ENCODE assay signal across 11 mouse cellular contexts in genomic region chr8:77487590-77488214, GRCm38 (mm10). TPM values are rescaled to one million over a fixed set of nuclear protein-coding genes. Genes with fewer than 3 reads are reported as not detected.
DNase-seq lines count a peak whose midpoint lies in the region; ATAC-seq and TF ChIP-seq lines count a peak whose summit lies in the region.
"Had no signal": no experiment of that assay in that cellular context is flagged by ENCODE, and none has a peak within 500 bp of the region (broad histone marks: within the 10 kb centered on the region; RNA-seq: fewer than 3 reads in every experiment).

No protein-coding gene starts in this region.

- no peak for ATAC-seq in kidney, postnatal 0 days (replicated peaks; ENCODE audit: low FRiP score, low read depth)
- ATAC-seq in liver, embryonic 16.5 days (ENCODE audit: low read depth) = no peak
- ATAC-seq: forebrain, embryonic 14.5 days had no signal

- H3K27me3 ChIP-seq in kidney, postnatal 0 days (ENCODE audit: insufficient read depth, low read length) = no peaks in the 10 kb centered on the region
- H3K27me3 ChIP-seq in heart, embryonic 10.5 days (ENCODE audit: insufficient read depth, poor library complexity, severe bottlenecking) = no peaks in the 10 kb centered on the region
- no peaks in the 10 kb centered on the region for H3K27me3 ChIP-seq in liver, embryonic 16.5 days (ENCODE audit: control insufficient read depth, insufficient read depth, low read depth, low read length)
- no peaks in the 10 kb centered on the region for H3K27me3 ChIP-seq in hindbrain, embryonic 10.5 days (ENCODE audit: insufficient read depth, poor library complexity, severe bottlenecking)
- H3K27me3 ChIP-seq: hindbrain, embryonic 12.5 days had no signal

- no peak for DNase-seq in kidney, postnatal 0 days (ENCODE audit: low spot score)
- no peak for DNase-seq in kidney, adult 11 months
- DNase-seq in NIH3T3 (ENCODE audit: low read depth) = peak; percentile 57
- DNase-seq in heart, embryonic 10.5 days (ENCODE audit: low spot score) = no peak
- DNase-seq in B cell, adult 2 months = no peak
- no peak for DNase-seq in hindbrain, embryonic 10.5 days (ENCODE audit: low spot score)
- DNase-seq: right cerebral cortex, adult 18-20 months had no signal

- H3K9ac ChIP-seq in kidney, postnatal 0 days (ENCODE audit: low read depth, low read length) = 0 out of 2 replicates have a peak overlapping the region, but pooled peaks have one; percentile 9
- H3K9ac ChIP-seq in liver, embryonic 16.5 days (ENCODE audit: low read depth, low read length) = no peak overlapping the region
- H3K9ac ChIP-seq: hindbrain, embryonic 12.5 days; liver, embryonic 14.5 days had no signal

- no peak overlapping the region for H3K4me2 ChIP-seq in kidney, postnatal 0 days (ENCODE audit: low read length)
- H3K4me2 ChIP-seq in liver, embryonic 16.5 days (ENCODE audit: low read depth, low read length) = no peak overlapping the region
- H3K4me2 ChIP-seq: hindbrain, embryonic 12.5 days had no signal

- no peak overlapping the region for H3K4me3 ChIP-seq in kidney, postnatal 0 days (replicated peaks; ENCODE audit: low read depth, low read length)
- H3K4me3 ChIP-seq in heart, embryonic 10.5 days = no peak overlapping the region
- H3K4me3 ChIP-seq in liver, embryonic 16.5 days (ENCODE audit: low read depth, low read length) = no peak overlapping the region
- H3K4me3 ChIP-seq in hindbrain, embryonic 10.5 days = no peak overlapping the region
- H3K4me3 ChIP-seq: hindbrain, embryonic 12.5 days had no signal

- no peaks in the 10 kb centered on the region for H3K36me3 ChIP-seq in kidney, postnatal 0 days (ENCODE audit: insufficient read depth, low read length)
- H3K36me3 ChIP-seq in heart, embryonic 10.5 days = no peaks in the 10 kb centered on the region
- no peaks in the 10 kb centered on the region for H3K36me3 ChIP-seq in liver, embryonic 16.5 days (ENCODE audit: control insufficient read depth, insufficient read depth)
- no peaks in the 10 kb centered on the region for H3K36me3 ChIP-seq in hindbrain, embryonic 10.5 days
- H3K36me3 ChIP-seq: hindbrain, embryonic 12.5 days had no signal

- no peaks in the 10 kb centered on the region for H3K9me3 ChIP-seq in kidney, postnatal 0 days (replicated peaks; ENCODE audit: low read length)
- H3K9me3 ChIP-seq in heart, embryonic 10.5 days = no peaks in the 10 kb centered on the region
- H3K9me3 ChIP-seq in liver, embryonic 16.5 days (replicated peaks; ENCODE audit: control insufficient read depth, low read length) = no peaks in the 10 kb centered on the region
- H3K9me3 ChIP-seq in hindbrain, embryonic 10.5 days = no peaks in the 10 kb centered on the region
- H3K9me3 ChIP-seq: hindbrain, embryonic 12.5 days had no signal

- peaks cover 58% of the 10 kb centered on the region for H3K4me1 ChIP-seq in kidney, postnatal 0 days (replicated peaks; ENCODE audit: insufficient read depth, low read length)
- H3K4me1 ChIP-seq in heart, embryonic 10.5 days = peaks cover 85% of the 10 kb centered on the region
- H3K4me1 ChIP-seq in liver, embryonic 16.5 days (ENCODE audit: control insufficient read depth, low read depth, low read length) = peaks cover 58% of the 10 kb centered on the region
- peaks cover 37% of the 10 kb centered on the region for H3K4me1 ChIP-seq in hindbrain, embryonic 10.5 days (replicated peaks)

- 63% methylated on average over 10 of the region's 10 CpGs for WGBS in kidney, postnatal 0 days
- 61% methylated on average over 10 of the region's 10 CpGs for WGBS in heart, embryonic 10.5 days
- WGBS in liver, embryonic 16.5 days (ENCODE audit: insufficient replicate concordance) = 63% methylated on average over 10 of the region's 10 CpGs
- WGBS in hindbrain, embryonic 10.5 days = 86% methylated on average over 10 of the region's 10 CpGs

- no peak for TF ChIP-seq CTCF in kidney, postnatal 0 days (IDR thresholded peaks at IDR 0.05; ENCODE audit: low read depth)

- peak overlapping the region; percentile 81 for H3K27ac ChIP-seq in kidney, postnatal 0 days
- H3K27ac ChIP-seq in heart, embryonic 10.5 days = 0 out of 2 replicates have a peak overlapping the region, but pooled peaks have one; percentile 22
- H3K27ac ChIP-seq in liver, embryonic 16.5 days (ENCODE audit: low read length) = peak overlapping the region; percentile 44; the same call in 1 of the 2 replicates
- H3K27ac ChIP-seq in hindbrain, embryonic 10.5 days = no peak overlapping the region
- H3K27ac ChIP-seq: hindbrain, embryonic 12.5 days; liver, embryonic 14.5 days had no signal

RNA-seq across cellular contexts. Expression of gene Arhgap10, which starts 30.1 kb away (rescaled TPM):
- 26.6 and 28.5 TPM in 2 replicates for polyA plus RNA-seq in kidney, postnatal 0 days (2015; fragmentation: Nextera tagmentation; extraction: Ambion mirVana)
- polyA plus RNA-seq in heart, embryonic 10.5 days (2016; fragmentation: Nextera tagmentation; extraction: Ambion mirVana) = 22.8 and 25.7 TPM in 2 replicates
- 5.7 and 7.0 TPM in 2 replicates for polyA plus RNA-seq in liver, embryonic 16.5 days (2015; fragmentation: Nextera tagmentation; extraction: Ambion mirVana)
- 16.0 and 18.8 TPM in 2 replicates for polyA plus RNA-seq in hindbrain, embryonic 10.5 days (2016; fragmentation: Nextera tagmentation; extraction: Ambion mirVana)
